In the genomic region with DNA sequence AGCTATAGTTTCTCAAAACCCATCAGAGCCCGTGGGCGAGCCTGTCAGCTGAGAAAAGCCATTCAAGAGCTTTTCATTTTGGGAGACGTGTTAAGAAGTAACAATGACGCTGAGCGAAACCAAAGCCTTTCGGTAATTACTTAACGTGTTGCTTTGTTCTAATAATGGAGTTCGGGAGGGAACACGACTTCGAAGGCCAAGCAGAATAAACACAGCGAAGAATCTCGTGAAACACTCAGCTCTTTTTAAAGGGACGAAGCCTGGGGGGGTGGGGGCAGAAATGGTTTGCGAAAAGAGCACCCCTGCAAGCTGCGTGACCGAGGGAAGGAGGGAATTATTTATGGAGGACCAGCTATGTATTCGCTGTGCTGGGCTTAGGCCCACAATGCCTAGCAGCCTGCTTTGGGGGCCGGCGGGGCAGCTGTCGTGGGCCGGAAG, we compare ENCODE assay signal across 13 mouse cellular contexts. TPM values are rescaled to one million over a fixed set of nuclear protein-coding genes. Genes with fewer than 3 reads are reported as not detected.
DNase-seq lines count a peak whose midpoint lies in the region; ATAC-seq and TF ChIP-seq lines count a peak whose summit lies in the region.
"Had no signal": no experiment of that assay in that cellular context is flagged by ENCODE, and none has a peak within 500 bp of the region (broad histone marks: within the 10 kb centered on the region; RNA-seq: fewer than 3 reads in every experiment).

No protein-coding gene starts in this region.

- WGBS in hindbrain, embryonic 13.5 days = 43% methylated on average over 21 of the region's 21 CpGs
- WGBS in neural tube, embryonic 13.5 days = 41% methylated on average over 21 of the region's 21 CpGs

- H3K9ac ChIP-seq in hindbrain, embryonic 13.5 days = peak overlapping the region; percentile 49; the same call in 1 of the 2 replicates
- no peak overlapping the region for H3K9ac ChIP-seq in neural tube, embryonic 13.5 days

- TF ChIP-seq CTCF in cortical plate, adult 2 months (IDR thresholded peaks at IDR 0.05; ENCODE audit: extremely low read depth, insufficient read depth, low read length) = no peak

- peaks cover 17% of the 10 kb centered on the region for H3K4me1 ChIP-seq in cortical plate, adult 2 months (ENCODE audit: control insufficient read depth, insufficient read depth, low read length)
- no peaks in the 10 kb centered on the region; the same call in 1 of the 2 replicates for H3K4me1 ChIP-seq in hindbrain, embryonic 13.5 days (replicated peaks)
- H3K4me1 ChIP-seq in neural tube, embryonic 13.5 days (replicated peaks) = peaks cover 7% of the 10 kb centered on the region

- intact Hi-C loops in heart, postnatal 14 days (cut with DNase I) = no loop called here

- no peak for TF ChIP-seq POLR2A in cortical plate, adult 2 months (IDR thresholded peaks at IDR 0.05; ENCODE audit: extremely low read depth, insufficient read depth, low read length)

- H3K4me2 ChIP-seq in hindbrain, embryonic 13.5 days = peak overlapping the region; percentile 22
- H3K4me2 ChIP-seq in neural tube, embryonic 13.5 days = peak overlapping the region; percentile 37
- H3K4me2 ChIP-seq: heart, embryonic 11.5 days had no signal

- no peaks in the 10 kb centered on the region for H3K36me3 ChIP-seq in hindbrain, embryonic 13.5 days
- no peaks in the 10 kb centered on the region for H3K36me3 ChIP-seq in neural tube, embryonic 13.5 days

- no peak overlapping the region for H3K4me3 ChIP-seq in cortical plate, adult 2 months (ENCODE audit: insufficient read depth, low read length)
- no peak overlapping the region for H3K4me3 ChIP-seq in hindbrain, embryonic 13.5 days
- H3K4me3 ChIP-seq in neural tube, embryonic 13.5 days = no peak overlapping the region
- H3K4me3 ChIP-seq: myocyte had no signal

- ATAC-seq in hindbrain, embryonic 13.5 days (ENCODE audit: low FRiP score) = no peak
- ATAC-seq in neural tube, embryonic 13.5 days (ENCODE audit: low read depth) = no peak; the same call in 1 of the 2 replicates

- H3K27me3 ChIP-seq in hindbrain, embryonic 13.5 days = 0 out of 2 replicates have a peak, but pooled peaks cover 2% of the 10 kb centered on the region
- no peaks in the 10 kb centered on the region for H3K27me3 ChIP-seq in neural tube, embryonic 13.5 days

- no peaks in the 10 kb centered on the region for H3K9me3 ChIP-seq in hindbrain, embryonic 13.5 days
- no peaks in the 10 kb centered on the region for H3K9me3 ChIP-seq in neural tube, embryonic 13.5 days

- peak; percentile 61 for DNase-seq in heart, adult 11 months
- DNase-seq in heart, postnatal 14 days = no peak
- no peak for DNase-seq in testis, postnatal 14 days (ENCODE audit: low spot score)
- no peak for DNase-seq in gastrocnemius, postnatal 10 days
- DNase-seq in kidney, postnatal 10 days = no peak
- DNase-seq: lung, postnatal 10 days; thymus, adult 18-20 months had no signal

- H3K27ac ChIP-seq in cortical plate, adult 2 months (ENCODE audit: insufficient read depth, low read length) = 0 out of 2 replicates have a peak overlapping the region, but pooled peaks have one; percentile 28
- no peak overlapping the region for H3K27ac ChIP-seq in hindbrain, embryonic 13.5 days
- H3K27ac ChIP-seq in neural tube, embryonic 13.5 days (replicated peaks) = no peak overlapping the region

RNA-seq across cellular contexts. Expression of gene Sh3rf3, which starts 12.1 kb away (rescaled TPM):
- 1 to 10 TPM; 1.5 to 2.1 TPM for total RNA-seq in heart, postnatal 14 days (2021)
- 19.6 and 22.9 TPM in 2 replicates for polyA plus RNA-seq in cortical plate, adult 2 months (2012; rRNA removed)
- polyA plus RNA-seq in hindbrain, embryonic 13.5 days (2015; fragmentation: Nextera tagmentation; extraction: Ambion mirVana) = 2.3 and 3.2 TPM in 2 replicates
- polyA plus RNA-seq in neural tube, embryonic 13.5 days (2015; fragmentation: Nextera tagmentation; extraction: Ambion mirVana) = 4.6 and 5.6 TPM in 2 replicates
- 1 to 10 TPM; 2.6 to 3.2 TPM for total RNA-seq in gastrocnemius, postnatal 10 days (2021)
- total RNA-seq: liver, adult 2 months had no signal
- polyA plus RNA-seq: liver, adult 2 months had no signal
